Mouse (Mus musculus) CD8-positive naive resting alpha-beta T cell, adult 2 months (primary cell): ENCODE measurements around the gene Fau.
A peak's percentile ranks its signal among the peaks of the same experiment; 100 is the strongest.

Experiments used
- DNase-seq, 2 experiments: peaks; one replicate each; pipeline ENCODE4 v3.0.0; 2022; ENCODE audit warnings: low read depth in 2 of 2, low spot score in 2 of 2

The Fau gene

DNA sequence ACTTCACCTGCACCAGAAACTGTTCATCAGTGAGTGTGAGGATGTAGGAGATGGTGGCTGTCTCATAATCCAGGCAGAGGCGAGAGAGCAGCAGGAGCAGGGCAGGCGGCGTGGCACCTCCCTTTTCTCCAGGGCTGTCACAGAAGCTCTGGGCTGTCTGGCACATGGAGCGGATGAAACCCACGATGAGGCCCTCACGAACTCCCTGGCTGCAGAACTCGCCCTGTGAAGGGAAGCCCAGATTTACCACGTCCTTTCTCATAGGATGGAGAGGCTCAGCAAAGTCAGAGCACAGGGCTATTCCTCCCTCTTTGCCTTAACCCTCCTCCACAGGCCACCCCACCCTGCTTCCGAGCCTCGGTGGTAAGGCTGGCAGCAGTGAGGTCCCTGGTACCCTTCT lies 12.2 kb downstream of the Fau start:
- no peak for DNase-seq

DNA sequence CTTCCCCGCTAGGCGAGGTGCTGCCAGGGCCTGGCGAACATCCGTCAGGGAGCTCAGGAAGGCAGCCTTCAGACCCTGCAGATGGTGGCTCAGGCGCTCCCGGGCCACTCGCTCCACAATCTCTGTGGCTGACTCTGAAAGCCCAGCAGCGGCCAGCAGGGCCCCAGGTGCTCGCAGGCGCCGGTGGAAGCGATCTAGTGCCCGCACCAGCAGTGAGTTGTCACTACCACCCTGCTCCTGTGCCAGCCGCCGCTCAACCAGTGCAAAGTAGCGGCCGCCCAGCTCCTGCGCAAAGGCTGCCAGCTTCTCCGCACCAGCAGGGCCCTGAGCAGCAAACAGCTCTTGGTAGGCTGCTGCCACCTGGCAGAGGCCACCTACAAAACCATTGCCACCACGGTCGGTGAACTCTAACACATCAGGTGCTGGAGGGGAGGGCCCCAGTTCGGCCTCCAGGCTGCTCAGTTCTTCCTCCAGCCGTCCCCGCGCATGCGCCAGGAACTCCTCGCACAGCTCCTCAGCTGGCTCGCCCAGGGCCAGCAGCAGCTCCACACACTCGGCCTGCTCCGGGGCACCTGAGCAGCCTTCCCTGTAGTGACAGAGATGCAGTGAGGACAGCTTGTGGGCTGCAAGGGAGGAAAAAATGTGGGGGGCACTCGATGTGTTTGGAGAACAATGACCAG lies 13.1 kb downstream of the Fau start:
- DNase-seq, result no peak

- DNase-seq, result no peak
These were observed 13.6 kb downstream of the Fau start for GRCm38 (mm10) chr19:6071261-6071660.

GRCm38 (mm10) chr19:6073889-6074288 lies 16.2 kb downstream of the Fau start:
- no peak for DNase-seq

GRCm38 (mm10) chr19:6076564-6077393 lies 19.1 kb downstream of the Fau start, which contains the start of gene Vps51:
Vps51 (minus strand) TSS chr19:6077231.
- peak; percentile 78 to 85 for DNase-seq

DNA sequence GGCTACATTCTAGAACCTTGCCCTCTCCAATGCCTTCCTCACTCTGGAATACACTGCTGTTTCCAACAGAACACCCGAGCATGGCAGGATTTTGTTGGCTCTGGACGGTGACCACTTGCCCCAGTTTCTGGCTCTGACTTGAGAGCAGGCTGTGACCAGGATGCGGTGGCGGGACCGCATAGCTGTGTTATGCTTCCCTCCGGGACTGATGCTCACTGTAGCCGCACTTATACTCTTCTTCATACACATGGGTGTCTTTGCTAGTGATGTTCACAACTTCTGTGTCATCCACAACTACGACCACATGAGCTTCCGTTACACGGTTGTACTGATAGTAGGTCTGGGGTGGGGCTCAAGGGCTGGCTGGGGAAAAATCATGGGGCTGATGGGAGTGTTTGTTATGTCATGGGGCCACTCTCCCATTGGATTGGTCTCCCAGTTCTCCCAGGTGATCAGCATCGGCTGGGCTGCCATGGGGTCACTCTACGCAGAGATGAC lies 22.4 kb downstream of the Fau start, which contains the start of gene Tmem262:
Gene Tmem262 (plus strand): TSS at position 51 of the 498 bp plus-strand sequence.
- no peak for DNase-seq

DNA sequence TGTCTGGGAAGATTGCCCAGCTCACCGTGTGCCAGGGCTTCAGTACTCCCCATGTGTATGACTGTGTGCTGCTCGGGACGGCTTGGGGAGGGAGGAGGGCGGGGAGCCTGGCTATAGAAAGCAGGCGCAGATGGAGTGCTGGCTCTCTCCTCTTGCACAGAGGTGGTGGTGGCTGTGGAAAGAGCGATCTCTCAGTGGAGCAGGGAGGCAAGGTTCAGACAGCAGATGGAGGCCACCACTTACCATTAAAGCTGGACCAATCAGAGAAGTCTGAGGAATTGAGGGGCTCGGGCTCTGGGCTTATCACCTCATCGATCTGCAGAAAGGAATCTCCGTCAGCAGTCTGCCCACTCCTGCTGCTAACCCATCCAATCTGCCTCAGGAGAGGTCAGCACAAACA lies 24.5 kb downstream of the Fau start, which contains the start of gene Gm28374:
Gene Gm28374 (minus strand): TSS at position 101 of the 400 bp plus-strand sequence.
- DNase-seq, result no peak

- DNase-seq, result peak; percentile 94 to 95
These were observed 27.0 kb downstream of the Fau start, which contains the start of the genes Zfpl1 and Cdca5 for GRCm38 (mm10) chr19:6084478-6085248. Zfpl1 (minus strand) TSS chr19:6084956. Cdca5 (plus strand) TSS chr19:6084983.

DNA sequence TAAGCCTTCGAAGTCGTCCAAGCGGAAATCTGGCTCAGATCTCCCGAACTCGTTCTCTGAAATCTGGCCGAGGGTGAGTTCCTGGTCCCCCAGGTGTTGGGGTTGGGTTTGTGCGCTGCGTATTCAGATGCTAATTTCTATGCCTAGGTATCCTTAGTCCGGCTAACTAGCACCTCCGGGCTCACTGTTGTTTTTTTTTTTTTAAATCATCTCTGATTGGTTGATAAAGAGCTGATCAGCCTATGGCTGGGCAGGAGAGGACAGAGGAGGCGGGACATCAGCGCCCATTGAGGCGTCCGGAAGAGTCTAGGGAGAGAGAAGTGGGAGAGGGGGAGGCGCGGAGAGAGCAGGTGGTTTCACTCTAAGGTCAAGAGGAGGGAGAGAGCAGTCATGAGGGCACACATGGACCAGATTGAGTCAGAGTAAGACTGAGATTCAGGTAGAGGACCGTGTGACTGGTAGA lies 27.8 kb downstream of the Fau start:
- DNase-seq, result peak in 1 of 2 experiments; percentile 40

GRCm38 (mm10) chr19:6088841-6089240 lies 31.2 kb downstream of the Fau start:
- no peak for DNase-seq

- no peak for DNase-seq
These were observed 36.5 kb downstream of the Fau start, which contains the start of gene AC131692.1 for GRCm38 (mm10) chr19:6094119-6094518. AC131692.1 (plus strand) TSS chr19:6094419.

DNA sequence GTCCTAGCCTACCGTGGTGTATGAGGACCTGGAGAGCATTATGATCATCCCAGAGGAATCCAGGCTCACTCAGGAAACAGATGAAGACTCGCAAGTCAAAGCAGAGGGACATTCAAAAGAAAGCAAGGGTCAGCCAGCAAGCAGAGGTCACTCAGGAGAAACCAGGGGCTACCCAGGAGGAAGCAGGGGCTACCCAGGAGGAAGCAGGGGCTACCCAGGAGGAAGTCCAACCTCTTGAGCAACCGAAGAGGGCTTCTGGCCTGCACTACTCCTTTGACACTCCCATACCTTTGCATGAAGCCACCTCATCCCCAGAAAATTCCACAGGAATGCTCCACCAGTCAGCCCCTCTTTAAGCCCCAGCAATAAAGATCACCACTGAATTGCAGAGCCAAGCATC lies 40.2 kb downstream of the Fau start:
- no peak for DNase-seq

DNA sequence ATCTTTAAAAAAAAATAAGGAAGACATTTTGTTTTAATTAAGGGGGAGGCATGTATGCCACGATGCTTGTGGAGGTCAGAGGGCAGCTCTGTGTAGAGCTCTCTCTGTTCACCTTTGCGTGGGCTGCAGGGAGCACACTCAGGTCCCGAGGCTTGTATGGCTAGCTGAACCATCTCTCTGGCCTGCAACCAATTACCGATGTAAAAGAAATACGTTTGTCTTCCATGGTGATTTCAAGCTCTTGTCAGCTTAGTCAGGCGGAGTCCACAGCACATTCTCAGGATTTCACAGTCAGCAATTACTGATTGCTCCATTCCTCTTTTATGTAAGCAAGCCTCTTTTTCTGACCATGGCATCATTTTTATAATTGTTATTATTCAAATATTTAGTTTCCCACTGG lies 43.5 kb downstream of the Fau start:
- DNase-seq, result no peak

- DNase-seq, result no peak
These were observed 44.7 kb downstream of the Fau start for GRCm38 (mm10) chr19:6102169-6102853.

GRCm38 (mm10) chr19:6104476-6104875 lies 46.8 kb downstream of the Fau start:
- DNase-seq, result no peak

- no peak for DNase-seq
These were observed 47.9 kb downstream of the Fau start, which contains the start of gene Naaladl1 for GRCm38 (mm10) chr19:6105586-6105985. Naaladl1 (plus strand) TSS chr19:6105782.
